Mouse (Mus musculus) thymus, postnatal 4 days (tissue): ENCODE measurements around the gene Rnf141.

ENCODE experiments used
- DNase-seq: peaks from one replicate; pipeline ENCODE4 v3.0.0; 2021

Gene Rnf141

DNA sequence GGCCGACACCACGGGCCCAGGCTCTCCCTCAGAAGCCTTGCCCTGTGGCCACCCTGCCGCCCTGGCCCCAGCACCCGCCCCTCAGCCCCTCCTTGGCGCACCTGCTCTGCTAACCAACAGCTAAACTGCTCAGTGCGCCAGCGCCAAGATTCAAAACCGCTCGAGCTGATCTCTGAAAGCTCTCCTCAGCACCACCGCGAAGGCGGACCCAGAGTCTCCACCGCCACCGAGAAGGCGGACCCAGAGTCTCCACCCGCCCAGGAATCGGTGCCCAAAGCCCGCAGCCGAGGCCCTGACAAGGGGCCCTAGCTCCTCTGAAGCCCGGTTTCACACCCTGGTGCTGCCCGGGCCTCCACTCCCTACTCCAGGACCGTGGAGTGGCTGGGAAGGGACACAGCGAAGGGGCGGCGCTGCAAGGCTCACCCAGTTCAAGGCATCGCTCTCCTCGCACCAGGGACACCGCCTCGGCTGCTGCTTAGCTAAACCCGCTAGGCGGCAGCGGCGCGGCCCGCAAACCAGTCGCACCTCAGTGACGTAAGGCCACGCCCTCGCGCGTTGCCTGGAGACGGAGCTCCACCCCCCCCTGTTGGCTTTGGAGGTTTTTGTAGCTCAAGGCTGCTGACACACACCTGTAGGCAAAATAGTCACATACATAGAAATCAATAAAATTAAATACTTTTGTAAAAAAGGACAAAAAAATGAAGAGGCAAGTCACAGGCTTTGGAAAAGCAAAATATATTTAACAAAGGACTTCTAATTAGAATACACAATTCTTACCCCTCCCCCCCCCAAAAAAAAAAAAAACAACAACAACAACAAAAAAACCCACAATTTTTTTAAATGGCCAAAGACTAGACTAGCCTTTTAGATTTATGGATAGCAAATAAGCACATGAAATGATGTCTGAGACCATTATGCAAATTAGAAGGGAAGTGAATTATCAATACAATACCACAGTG, at the start of gene Rnf141:
Rnf141 (minus strand) TSS at position 542 of the 959 bp plus-strand sequence.
- peak; percentile 98 for DNase-seq

DNA sequence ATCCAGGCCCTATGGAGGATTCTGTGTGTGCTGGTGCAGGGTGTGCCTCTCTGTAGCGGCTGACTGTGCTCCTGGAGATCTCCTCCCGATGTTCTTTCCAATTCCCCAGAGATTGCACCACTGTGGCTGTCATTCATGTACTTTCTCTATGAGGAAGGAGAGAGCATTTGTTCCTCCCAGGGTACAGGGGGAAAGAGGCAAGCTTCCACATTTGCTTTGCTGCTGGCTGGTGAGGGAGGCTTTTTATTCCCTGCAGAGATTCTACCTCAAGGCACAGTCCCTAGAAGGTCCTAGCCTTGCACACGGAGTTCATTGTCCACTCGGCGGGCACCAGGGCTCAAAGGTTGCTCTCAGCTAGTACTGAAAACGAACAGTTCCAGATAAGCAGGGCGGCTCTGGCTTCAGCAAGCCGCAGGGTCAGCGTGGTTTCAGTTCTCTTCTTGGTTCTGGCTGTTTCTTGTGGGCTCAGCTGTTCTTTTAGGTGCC, 47.3 kb upstream of the Rnf141 start:
- DNase-seq = no peak

DNA sequence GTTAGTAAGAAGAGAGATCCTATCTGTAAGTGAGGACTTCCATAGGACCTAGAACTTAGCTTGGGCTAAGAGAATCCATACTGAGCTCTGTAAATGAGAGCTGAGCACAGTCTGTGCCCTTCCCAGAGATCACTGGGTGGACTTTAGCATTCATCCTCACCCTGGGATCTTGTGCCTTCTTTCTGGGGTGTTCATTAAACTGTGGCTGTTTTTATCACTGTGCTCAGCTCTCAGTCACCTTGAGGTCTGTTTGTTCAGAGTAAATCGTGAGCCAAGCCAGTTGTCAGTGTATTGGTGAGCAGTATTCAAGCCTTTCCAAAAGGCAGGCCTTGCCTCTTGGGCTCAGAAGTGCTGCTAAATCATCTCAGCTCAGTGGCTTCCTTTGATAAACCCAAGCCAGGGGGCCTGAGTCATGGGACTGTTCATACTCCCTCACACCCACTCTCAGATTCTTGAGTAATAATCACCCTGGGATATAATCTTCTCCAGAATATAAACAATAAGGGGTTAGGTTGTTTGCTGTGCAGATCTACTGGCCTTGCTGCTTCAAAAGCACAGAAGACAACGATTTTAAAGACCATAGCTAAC, 37.6 kb upstream of the Rnf141 start:
- no peak for DNase-seq

DNA sequence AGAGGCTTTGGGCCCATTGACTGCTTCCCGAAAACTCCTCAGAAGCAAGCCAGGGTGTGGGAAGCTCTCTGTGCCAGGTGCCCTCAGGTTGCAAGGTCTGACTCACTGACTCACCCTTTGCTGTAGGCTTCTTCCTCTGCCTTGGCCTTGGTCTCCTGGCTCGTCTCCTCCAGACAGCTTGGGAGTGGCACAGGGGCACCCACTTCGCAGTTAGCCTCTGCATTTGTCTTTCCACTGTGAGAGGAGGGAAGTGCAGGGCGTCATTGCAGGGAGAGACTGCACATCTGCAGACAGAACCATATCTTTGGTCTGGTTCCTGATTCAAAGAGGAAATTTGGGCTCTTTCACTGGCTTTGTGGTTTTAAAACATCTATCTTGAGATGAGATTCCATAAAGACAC, 33.8 kb upstream of the Rnf141 start:
- DNase-seq = no peak

DNA sequence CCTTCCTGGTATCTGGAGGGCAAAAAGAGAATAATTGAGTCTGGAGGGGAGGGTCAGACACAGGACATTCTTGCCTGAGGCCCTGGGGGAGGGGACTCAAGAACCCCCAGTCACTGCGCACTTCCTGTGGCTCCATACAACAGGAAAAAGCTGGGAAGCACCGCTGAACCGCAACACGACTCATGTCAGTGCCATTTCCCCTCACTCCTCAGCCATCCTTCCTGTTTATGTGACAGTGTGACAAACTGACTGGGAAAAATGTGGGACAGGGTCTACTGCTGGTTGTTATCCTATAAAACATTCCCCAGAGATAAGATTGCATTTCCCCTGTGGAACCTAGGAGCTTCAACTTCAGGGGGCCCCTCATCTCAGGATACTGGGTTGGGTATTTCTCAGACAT, 32.7 kb upstream of the Rnf141 start:
- no peak for DNase-seq

DNA sequence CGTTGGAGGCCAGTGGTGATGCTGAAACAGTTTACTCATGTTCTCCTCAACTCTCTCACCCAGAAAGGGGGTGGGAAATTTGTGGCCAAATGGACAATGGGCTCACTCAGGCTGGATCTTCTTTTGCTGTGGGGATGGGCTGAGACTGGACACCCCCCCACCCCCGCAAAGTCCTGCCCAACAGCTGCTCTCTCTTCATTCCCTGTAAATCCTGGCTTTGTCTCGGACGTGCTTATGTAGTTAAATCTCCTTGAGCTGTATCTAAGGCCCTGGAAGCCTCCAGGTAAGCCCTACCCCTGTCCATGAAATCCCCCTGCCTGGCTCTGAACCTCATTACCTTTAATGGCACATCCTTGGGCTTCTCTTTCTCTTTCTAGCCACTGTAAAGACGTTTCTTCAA, 24.6 kb upstream of the Rnf141 start:
- no peak for DNase-seq

DNA sequence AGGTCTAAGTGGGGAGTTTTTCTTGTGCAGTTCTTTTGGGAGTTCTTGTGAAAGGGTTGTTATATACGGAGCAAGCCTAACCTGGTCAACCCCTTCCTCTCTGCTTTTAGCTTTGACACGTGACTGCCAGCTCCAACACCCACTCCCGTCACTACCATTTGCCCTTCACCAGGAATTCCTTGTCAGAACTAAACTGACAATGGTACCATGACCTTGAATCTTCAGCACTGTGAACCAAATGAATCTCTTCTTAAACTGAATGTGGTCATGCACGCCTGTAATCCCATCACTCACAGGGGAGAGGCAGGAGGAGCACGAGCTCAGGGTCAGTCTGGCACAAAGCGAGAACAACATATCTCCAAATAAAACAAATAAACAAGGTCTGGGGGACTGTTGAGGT, 22.9 kb upstream of the Rnf141 start:
- no peak for DNase-seq

DNA sequence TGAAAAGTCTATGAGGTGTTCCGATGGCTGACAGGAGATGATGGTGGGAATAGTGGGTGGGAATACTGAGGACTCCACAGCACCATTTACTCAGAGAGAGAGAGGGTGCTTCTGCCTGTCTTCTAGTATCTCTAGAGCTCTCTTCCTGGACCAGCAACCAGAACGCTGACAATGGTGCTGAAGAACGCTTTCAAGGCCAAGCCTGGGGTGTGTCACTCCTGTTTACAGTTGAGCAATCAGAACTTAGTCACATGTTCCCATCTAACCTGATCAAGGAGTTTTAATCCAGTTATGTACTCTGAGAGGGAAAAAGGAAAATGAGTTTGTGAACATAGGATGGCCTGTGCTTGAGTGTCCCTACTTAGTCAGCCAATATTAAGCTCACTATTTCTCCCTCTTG, 21.8 kb upstream of the Rnf141 start:
- no peak for DNase-seq

DNA sequence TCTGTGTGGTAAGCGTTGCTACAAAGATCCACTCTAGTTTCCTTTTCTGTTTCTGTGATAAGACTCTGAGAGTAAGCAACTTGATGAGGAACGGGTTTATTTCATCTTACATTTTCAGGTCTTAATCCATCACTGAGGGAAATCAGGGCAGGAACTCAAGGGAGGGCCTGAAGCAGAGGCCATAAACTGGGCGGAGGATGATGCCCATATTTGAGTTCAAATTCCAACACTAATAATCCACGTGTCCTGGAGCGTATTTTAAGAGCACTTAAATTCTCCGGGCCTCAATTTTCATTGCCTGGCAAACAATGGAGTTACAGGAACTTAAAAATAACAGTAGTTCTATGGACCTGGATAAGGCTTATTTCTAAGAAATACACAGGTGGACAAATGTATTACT, 21.3 kb upstream of the Rnf141 start:
- DNase-seq = no peak

- DNase-seq = no peak
Measured at GRCm38 (mm10) chr7:110865038-110865437, 20.8 kb upstream of the Rnf141 start.

- DNase-seq = no peak
Measured at GRCm38 (mm10) chr7:110862751-110863289, 18.6 kb upstream of the Rnf141 start, which contains the start of gene Lyve1. Gene Lyve1 (minus strand): TSS chr7:110863239.

DNA sequence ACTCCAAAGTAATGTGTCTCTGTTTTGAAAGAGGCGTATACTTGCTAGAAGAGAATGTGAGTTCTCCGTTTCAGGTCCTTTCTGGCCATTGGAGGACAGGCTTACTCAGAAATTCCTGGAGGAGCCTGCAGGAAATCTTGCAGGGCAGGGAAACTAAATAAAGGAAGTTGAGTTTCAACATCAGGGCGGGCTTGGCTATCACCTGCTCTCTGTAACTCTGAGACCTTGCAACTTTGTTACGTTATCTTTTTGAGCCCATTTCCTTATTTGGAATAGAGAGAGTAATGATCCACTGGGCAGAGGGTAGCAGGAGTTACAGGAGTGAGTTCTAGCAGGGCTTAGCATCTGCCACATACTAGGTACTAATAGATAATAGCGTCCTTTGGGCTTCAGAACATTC, 15.9 kb upstream of the Rnf141 start:
- DNase-seq = no peak

GRCm38 (mm10) chr7:110855604-110856003, 11.3 kb upstream of the Rnf141 start:
- DNase-seq = no peak

DNA sequence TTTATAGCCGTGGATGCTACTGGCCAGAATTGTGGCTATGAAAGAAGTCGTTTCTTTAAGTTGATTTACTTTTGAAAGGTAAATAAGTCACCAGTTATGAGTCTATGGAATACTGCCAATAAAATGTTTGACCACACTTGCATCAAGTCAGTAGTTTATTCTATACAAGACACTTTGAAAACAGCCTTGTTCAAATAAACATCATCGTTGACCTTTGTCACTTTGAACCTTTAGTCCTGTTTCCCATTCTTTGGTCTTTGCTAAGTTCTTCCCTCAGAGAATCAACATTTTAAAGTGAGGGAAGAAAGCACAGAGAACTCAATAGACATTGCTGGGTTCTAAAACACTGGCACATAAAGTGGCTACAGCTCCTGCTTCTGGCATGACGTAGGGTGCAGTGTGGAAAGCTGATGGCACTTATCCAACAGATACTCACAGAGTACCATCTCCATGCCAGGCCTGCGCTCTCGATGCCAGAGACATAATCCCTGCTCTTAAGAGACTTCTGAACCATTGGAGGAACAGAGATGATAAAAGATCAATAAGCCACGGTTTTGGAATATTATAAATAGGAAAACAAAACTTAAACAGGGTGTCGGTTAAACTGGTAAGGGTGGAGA, 10.8 kb upstream of the Rnf141 start:
- DNase-seq = no peak

DNA sequence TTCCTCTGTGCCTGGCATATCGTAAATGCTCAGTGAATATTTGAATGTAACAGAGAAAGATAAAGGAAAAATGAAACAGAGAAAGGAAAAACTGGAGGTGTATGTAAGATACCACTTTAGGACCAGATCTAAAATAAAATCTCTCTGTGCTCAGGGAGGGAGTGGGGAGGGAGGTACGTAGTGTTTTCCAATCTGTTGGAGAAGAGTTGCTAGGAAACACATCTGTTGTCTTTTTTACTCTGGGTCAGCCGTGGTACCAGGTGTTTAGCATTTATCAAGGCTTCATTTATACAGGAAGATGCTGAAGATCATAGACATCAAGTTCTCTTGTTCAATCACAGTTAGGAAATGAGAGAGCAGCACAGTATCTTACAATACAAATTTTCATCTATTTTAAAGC, 10.3 kb upstream of the Rnf141 start:
- no peak for DNase-seq

GRCm38 (mm10) chr7:110853611-110854010, 9.4 kb upstream of the Rnf141 start:
- no peak for DNase-seq

GRCm38 (mm10) chr7:110851541-110852203, 7.4 kb upstream of the Rnf141 start:
- no peak for DNase-seq

DNA sequence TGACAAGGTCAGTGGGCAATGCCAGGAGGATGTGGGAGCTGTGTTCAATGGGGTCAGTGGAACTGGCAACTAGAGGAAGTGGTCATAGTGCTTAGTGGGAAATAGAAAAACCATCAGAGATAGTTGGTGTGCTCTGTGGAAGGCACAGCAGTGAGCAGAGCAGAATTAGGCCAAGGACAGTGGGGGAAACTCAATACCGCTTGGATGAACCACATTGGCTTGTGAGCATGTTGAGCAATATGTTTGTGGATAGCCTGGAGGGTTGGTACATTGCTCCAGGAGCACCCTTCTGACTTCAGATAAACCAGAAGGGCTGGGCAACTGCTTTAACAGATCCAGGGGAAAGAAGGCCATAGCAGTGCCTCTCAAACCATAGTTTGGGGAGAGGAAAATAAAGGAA, 4.1 kb upstream of the Rnf141 start:
- DNase-seq = no peak

DNA sequence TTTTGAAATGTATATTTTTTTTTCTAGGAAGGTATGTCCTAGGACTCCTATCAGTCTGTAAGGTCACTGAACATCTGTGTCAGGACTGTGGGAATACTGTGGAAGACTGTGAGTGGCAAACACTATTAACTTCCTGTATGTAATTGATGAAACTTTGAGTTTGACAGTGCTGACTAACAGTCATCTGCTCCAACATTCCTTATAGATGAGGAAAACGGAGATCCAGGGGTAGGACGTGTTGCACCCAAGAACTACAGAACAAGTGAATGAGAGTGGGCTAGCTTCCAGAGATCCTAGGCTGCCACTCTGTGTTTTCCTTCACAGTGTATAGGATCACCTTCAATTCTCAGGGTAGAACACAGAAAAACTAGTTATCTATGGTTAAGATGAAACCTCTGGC, 3.1 kb upstream of the Rnf141 start:
- no peak for DNase-seq

DNA sequence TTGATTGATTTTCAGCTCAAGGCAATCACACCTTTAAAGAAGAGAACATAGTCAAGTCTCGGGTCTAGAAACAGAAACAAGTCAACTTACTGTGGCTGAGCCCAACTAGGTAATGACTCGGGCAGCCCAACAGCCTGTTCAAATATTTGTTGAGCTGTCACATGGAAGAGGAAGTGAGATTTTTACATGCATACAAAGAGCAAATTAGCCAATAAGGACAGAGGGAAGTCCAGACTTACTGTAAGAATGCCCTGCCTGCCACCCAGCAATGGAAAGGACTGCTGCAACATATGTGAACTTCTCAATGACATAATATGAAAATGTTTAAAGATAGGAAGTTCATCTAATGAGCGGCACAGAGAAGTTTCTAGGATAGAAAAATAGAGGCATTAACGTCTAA, 3.9 kb downstream of the Rnf141 start:
- DNase-seq = no peak

DNA sequence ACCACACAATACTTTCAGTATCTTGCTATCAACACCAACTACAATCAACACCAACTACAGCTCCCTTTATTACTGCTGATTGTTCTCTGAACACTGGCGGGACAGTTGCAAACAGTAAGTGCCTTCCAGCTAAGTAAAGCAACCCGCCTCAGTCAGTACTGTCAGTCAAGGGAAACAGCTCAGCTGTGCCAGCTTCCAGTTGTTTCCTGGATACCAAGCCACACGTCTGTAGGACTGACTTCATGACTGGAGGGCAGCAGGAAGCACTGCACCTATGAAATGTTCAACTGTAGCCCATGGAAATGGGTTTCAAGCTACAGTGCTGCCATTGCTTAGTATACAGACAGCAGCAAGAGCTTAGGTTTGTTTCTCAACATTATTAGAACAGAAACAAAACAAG, 9.7 kb downstream of the Rnf141 start:
- no peak for DNase-seq

DNA sequence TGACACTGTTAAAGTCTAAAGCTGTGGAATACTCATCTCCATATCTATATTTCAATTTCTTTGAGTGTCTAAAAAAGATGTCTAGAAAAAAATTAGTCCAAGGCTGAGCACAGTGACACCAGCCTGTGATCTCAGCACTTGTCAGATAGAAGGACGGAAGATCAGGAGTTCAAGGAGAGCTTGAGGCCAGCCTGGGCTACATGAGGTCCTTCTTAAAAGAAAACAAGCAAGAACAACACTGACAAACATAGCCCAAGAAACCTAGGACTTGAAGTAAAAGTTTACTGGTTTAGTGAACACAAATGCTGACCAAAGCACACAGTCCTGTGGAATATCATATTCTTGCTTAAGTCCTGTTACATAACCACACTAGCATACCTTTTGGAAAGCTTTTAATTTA, 10.2 kb downstream of the Rnf141 start:
- no peak for DNase-seq

GRCm38 (mm10) chr7:110833024-110833423, 11.2 kb downstream of the Rnf141 start:
- DNase-seq = no peak
